Mouse (Mus musculus): ENCODE data around the gene Rnh1. TPM values are rescaled to one million over a fixed set of nuclear protein-coding genes. Genes with fewer than 3 reads are reported as not detected.

Gene Rnh1
- polyA plus RNA-seq, 1 experiment from 2014 or later: 56.7 TPM

GRCm38 (mm10) chr7:141117636-141118035 is 55.0 kb downstream of the Rnh1 start, which contains the start of gene Ano9:
Gene Ano9 (minus strand): TSS chr7:141117806.
- Histone ChIP-seq H3K27ac (ENCODE audit: low read depth, low read length) (no peak within 1 kb of the TSS), H3K9ac (ENCODE audit: low read length) (no peak within 1 kb of the TSS), H3K27me3 (ENCODE audit: control insufficient read depth, insufficient read depth, low read length) (no peaks in the 10 kb centered on the region), H3K4me3 (ENCODE audit: low read depth, low read length) (no peak within 1 kb of the TSS), H3K4me1 (ENCODE audit: control insufficient read depth, insufficient read depth, low read length) (no peaks in the 10 kb centered on the region), H3K9me3 (ENCODE audit: control insufficient read depth, low read length) (no peaks in the 10 kb centered on the region), H3K36me3 (ENCODE audit: control insufficient read depth, insufficient read depth, low read length) (no peaks in the 10 kb centered on the region), H3K4me2 (no peak within 1 kb of the TSS)
- DNase-seq (ENCODE audit: low spot score, missing footprints): no peak
- no peak for ATAC-seq (ENCODE audit: low FRiP score)
- 14% methylated on average over 8 of the region's 9 CpGs for WGBS

- H3K36me3 ChIP-seq (ENCODE audit: control insufficient read depth, insufficient read depth, low read length): no peaks in the 10 kb centered on the region
- no peak overlapping the region for H3K4me2 ChIP-seq
- H3K4me1 ChIP-seq (ENCODE audit: control insufficient read depth, insufficient read depth, low read length): no peaks in the 10 kb centered on the region
- no peak overlapping the region for H3K9ac ChIP-seq (ENCODE audit: low read length)
- no peak for ATAC-seq (ENCODE audit: low FRiP score)
- 90% methylated on average over 9 of the region's 9 CpGs for WGBS
- H3K27me3 ChIP-seq (ENCODE audit: control insufficient read depth, insufficient read depth, low read length): no peaks in the 10 kb centered on the region
- DNase-seq (ENCODE audit: low spot score, missing footprints): no peak
- no peaks in the 10 kb centered on the region for H3K9me3 ChIP-seq (ENCODE audit: control insufficient read depth, low read length)
- H3K4me3 ChIP-seq (ENCODE audit: low read depth, low read length): no peak overlapping the region
- H3K27ac ChIP-seq (ENCODE audit: low read depth, low read length): no peak overlapping the region
These were observed 56.8 kb downstream of the Rnh1 start for GRCm38 (mm10) chr7:141115874-141116273.

MicroRNAs within 50 kb of the gene (microRNA counts, 519-probe panel; counts per million panel counts)
- 5,194 counts per million, percentile 62 among the panel's probes with 10 or more counts for microRNA mmu-miR-210

Small RNA genes lying within 50 kb of the gene (microRNA-seq; reads per million reads assigned to microRNA genes)
- 1,014 reads per million, percentile 78 among the genes with 10 or more reads in this experiment for gene Mir210

Other genes starting within 250 kb of the Rnh1 start
- gene Pgghg, start 231.5 kb downstream of the Rnh1 start, polyA plus RNA-seq (2014; fragmentation: Nextera tagmentation; extraction: Ambion mirVana): 10.2 and 12.5 TPM in 2 replicates
- gene Ifitm5, start 222.6 kb downstream of the Rnh1 start, polyA plus RNA-seq (2014; fragmentation: Nextera tagmentation; extraction: Ambion mirVana): 0.20 TPM in 1 of 2 replicates, not detected in the other
- gene Gm45717, start 216.9 kb downstream of the Rnh1 start, polyA plus RNA-seq (2014; fragmentation: Nextera tagmentation; extraction: Ambion mirVana): not detected in 2 replicates
- gene Ifitm2, start 216.9 kb downstream of the Rnh1 start, polyA plus RNA-seq (2014; fragmentation: Nextera tagmentation; extraction: Ambion mirVana): 198 and 207 TPM in 2 replicates
- gene Ifitm1, start 205.6 kb downstream of the Rnh1 start, polyA plus RNA-seq (2014; fragmentation: Nextera tagmentation; extraction: Ambion mirVana): 8.0 and 9.5 TPM in 2 replicates
- 13.5 and 14.0 TPM in 2 replicates for gene Ifitm3, start 162.1 kb downstream of the Rnh1 start, polyA plus RNA-seq (2014; fragmentation: Nextera tagmentation; extraction: Ambion mirVana)
- gene Ifitm6, start 154.9 kb downstream of the Rnh1 start, polyA plus RNA-seq (2014; fragmentation: Nextera tagmentation; extraction: Ambion mirVana): not detected in 2 replicates
- not detected in 2 replicates for gene Gm17387, start 143.7 kb downstream of the Rnh1 start, polyA plus RNA-seq (2014; fragmentation: Nextera tagmentation; extraction: Ambion mirVana)
- 18.8 and 19.5 TPM in 2 replicates for gene B4galnt4, start 111.8 kb downstream of the Rnh1 start, polyA plus RNA-seq (2014; fragmentation: Nextera tagmentation; extraction: Ambion mirVana)
- gene Pkp3, start 94.6 kb downstream of the Rnh1 start, polyA plus RNA-seq (2014; fragmentation: Nextera tagmentation; extraction: Ambion mirVana): 0.82 and 0.84 TPM in 2 replicates
- gene Sigirr, start 72.3 kb downstream of the Rnh1 start, polyA plus RNA-seq (2014; fragmentation: Nextera tagmentation; extraction: Ambion mirVana): 1.2 and 1.8 TPM in 2 replicates
- 0.12 TPM in 1 of 2 replicates, not detected in the other for gene Ano9, start 55.1 kb downstream of the Rnh1 start, polyA plus RNA-seq (2014; fragmentation: Nextera tagmentation; extraction: Ambion mirVana)
- gene Ptdss2, start 50.5 kb downstream of the Rnh1 start, polyA plus RNA-seq (2014; fragmentation: Nextera tagmentation; extraction: Ambion mirVana): 68.6 and 70.7 TPM in 2 replicates
- gene Hras, start 21.1 kb upstream of the Rnh1 start, polyA plus RNA-seq (2014; fragmentation: Nextera tagmentation; extraction: Ambion mirVana): 86.1 and 103 TPM in 2 replicates
- gene Lrrc56, start 21.3 kb upstream of the Rnh1 start, polyA plus RNA-seq (2014; fragmentation: Nextera tagmentation; extraction: Ambion mirVana): 7.5 and 8.8 TPM in 2 replicates
- gene Lmntd2, start 41.2 kb upstream of the Rnh1 start, polyA plus RNA-seq (2014; fragmentation: Nextera tagmentation; extraction: Ambion mirVana): 2.1 and 2.5 TPM in 2 replicates
- 33.5 and 38.3 TPM in 2 replicates for gene Rassf7, start 43.0 kb upstream of the Rnh1 start, polyA plus RNA-seq (2014; fragmentation: Nextera tagmentation; extraction: Ambion mirVana)
- gene Phrf1, start 55.9 kb upstream of the Rnh1 start, polyA plus RNA-seq (2014; fragmentation: Nextera tagmentation; extraction: Ambion mirVana): 59.6 and 78.3 TPM in 2 replicates
- 0.81 and 1.4 TPM in 2 replicates for gene Irf7, start 93.6 kb upstream of the Rnh1 start, polyA plus RNA-seq (2014; fragmentation: Nextera tagmentation; extraction: Ambion mirVana)
- gene Cdhr5, start 103.9 kb upstream of the Rnh1 start, polyA plus RNA-seq (2014; fragmentation: Nextera tagmentation; extraction: Ambion mirVana): not detected in 2 replicates
- 1.1 TPM in 2 replicates for gene Sct, start 106.3 kb upstream of the Rnh1 start, polyA plus RNA-seq (2014; fragmentation: Nextera tagmentation; extraction: Ambion mirVana)
- 0.14 and 0.17 TPM in 2 replicates for gene Drd4, start 119.1 kb upstream of the Rnh1 start, polyA plus RNA-seq (2014; fragmentation: Nextera tagmentation; extraction: Ambion mirVana)
- gene Deaf1, start 154.8 kb upstream of the Rnh1 start, polyA plus RNA-seq (2014; fragmentation: Nextera tagmentation; extraction: Ambion mirVana): 61.6 and 66.9 TPM in 2 replicates
- gene Tmem80, start 154.9 kb upstream of the Rnh1 start, polyA plus RNA-seq (2014; fragmentation: Nextera tagmentation; extraction: Ambion mirVana): 31.4 and 34.4 TPM in 2 replicates
- gene Eps8l2, start 166.0 kb upstream of the Rnh1 start, polyA plus RNA-seq (2014; fragmentation: Nextera tagmentation; extraction: Ambion mirVana): 0.97 and 1.3 TPM in 2 replicates
- 386 and 400 TPM in 2 replicates for gene Taldo1, start 219.3 kb upstream of the Rnh1 start, polyA plus RNA-seq (2014; fragmentation: Nextera tagmentation; extraction: Ambion mirVana)
- 34.0 and 36.1 TPM in 2 replicates for gene Gatd1, start 241.3 kb upstream of the Rnh1 start, polyA plus RNA-seq (2014; fragmentation: Nextera tagmentation; extraction: Ambion mirVana)